Mouse (Mus musculus): ENCODE data around the gene Gm8922.
"Not testable (repeated sequence)": the region's sequence is repeated elsewhere in the genome, so short reads cannot be mapped to it uniquely, and the experiment has no call there.

Gm8922 gene

DNA sequence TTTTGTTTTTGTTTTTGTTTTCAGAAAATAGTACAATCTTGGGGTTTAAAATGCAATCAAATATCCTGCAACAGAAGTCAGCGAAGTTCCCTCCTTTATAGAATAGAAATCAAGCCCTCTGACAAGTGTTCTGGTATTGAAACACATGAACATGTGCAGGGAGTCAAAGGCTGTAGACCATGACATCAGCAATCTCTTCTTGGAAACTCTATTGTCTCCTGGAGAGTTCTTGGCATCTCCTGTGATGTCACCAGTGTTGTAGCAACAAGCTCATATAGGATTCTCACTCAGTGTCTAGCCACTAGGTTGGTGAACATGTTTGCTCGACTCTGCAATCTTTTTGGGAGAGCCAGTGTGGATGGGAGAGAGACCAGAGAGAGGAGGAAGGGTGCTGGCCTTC lies at the start of gene Gm8922:
Gm8922 (plus strand) TSS at position 301 of the 400 bp plus-strand sequence.
- not testable (repeated sequence) for DNase-seq (ENCODE audit: low spot score in 2 of 2)

Data from frontal cortex, postnatal 36 days (tissue).